Mouse (Mus musculus) liver, postnatal 0 days (tissue): ENCODE results near the gene Npl.

Experiments used
- CTCF ChIP-seq: sonication (generic); IDR thresholded peaks from 2 replicates; pipeline ENCODE4 v1.5.1; 2016; ENCODE audit warnings: antibody characterized with exemption, low read depth
- EP300 ChIP-seq: IDR thresholded peaks from 2 replicates; pipeline ENCODE4 v1.6.1; 2016; ENCODE audit warnings: antibody characterized with exemption, low read depth, mild to moderate bottlenecking

DNA sequence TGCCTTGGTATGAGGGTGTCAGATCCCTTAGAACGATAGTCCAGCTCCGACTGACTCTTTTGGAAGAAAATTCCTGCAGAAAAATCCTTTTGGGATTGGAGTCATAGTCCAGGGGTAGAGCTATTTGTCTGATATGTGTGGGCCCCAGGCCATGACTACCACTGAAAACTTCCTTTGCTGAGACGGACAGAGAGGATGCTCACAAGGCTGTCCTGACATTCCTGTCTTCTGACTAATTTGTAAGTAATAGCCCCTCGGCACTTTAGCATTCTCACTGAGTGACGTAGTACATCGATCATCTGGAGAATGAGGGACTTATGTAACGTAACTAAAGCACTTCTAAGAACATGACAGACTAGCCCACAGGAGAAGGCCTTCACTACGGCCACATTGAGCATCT lies 15.9 kb upstream of the Npl start:
- no peak for TF ChIP-seq CTCF
- TF ChIP-seq EP300, result no peak
